Mouse (Mus musculus): ENCODE results near the gene Ccdc74a.

- no peak for TF ChIP-seq CTCF (IDR thresholded peaks at IDR 0.05; ENCODE audit: low read depth, low read length)
- TF ChIP-seq POLR2A (IDR thresholded peaks at IDR 0.05; ENCODE audit: extremely low read depth, insufficient read depth, low read length), result no peak
Observed at GRCm38 (mm10) chr16:17647156-17647555, 886 bp downstream of the Ccdc74a start.

Measured in liver, adult 2 months (tissue).